Mouse (Mus musculus): ENCODE data around the gene Lrguk.

DNA sequence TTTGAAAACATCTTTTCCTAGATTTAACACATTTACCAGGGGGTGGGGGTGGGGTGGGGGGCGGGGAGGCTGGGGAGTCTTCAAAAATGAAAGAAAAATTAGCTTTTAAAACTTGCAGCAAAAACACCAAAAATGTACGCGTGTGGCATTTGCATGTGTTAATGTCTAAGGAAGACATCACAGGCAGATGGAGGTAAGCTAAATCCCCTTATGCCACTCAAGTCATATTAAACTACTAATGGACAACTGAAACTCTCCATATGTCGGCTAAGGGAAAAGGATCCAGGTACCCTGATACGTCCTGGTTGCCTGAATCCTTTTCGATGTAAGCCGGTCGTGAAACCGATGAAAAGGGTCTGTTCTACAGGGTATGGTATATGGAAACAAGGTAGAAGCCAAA is 119.8 kb downstream of the Lrguk start:
- TF ChIP-seq CTCF (IDR thresholded peaks at IDR 0.05; ENCODE audit: low read depth) = no peak
- no peak for TF ChIP-seq EP300 (IDR thresholded peaks at IDR 0.05; ENCODE audit: low read depth)
